Mouse (Mus musculus) heart, embryonic 16.5 days (tissue): ENCODE data around the gene Nuak1. TPM values are rescaled to one million over a fixed set of nuclear protein-coding genes. Genes with fewer than 3 reads are reported as not detected.
A peak's percentile ranks its signal among the peaks of the same experiment; 100 is the strongest.
"Not testable (repeated sequence)": the region's sequence is repeated elsewhere in the genome, so short reads cannot be mapped to it uniquely, and the experiment has no call there.

Source experiments
- ATAC-seq: fragments of 200-750 bp; cut with Nextera tagmentation; replicated peaks from 2 replicates; pipeline ENCODE4 v1.8.0; 2017; ENCODE audit warnings: moderate number of reproducible peaks; ENCODE audit not compliant: insufficient read depth, low FRiP score; ENCODE audit errors: extremely low read depth
- H3K27ac ChIP-seq: fragments of 300-500 bp; sonication (generic); 2 replicates; pipeline ENCODE4 v1.5.1; 2014; ENCODE audit warnings: mild to moderate bottlenecking, low read length, control low read depth, moderate library complexity
- H3K27me3 ChIP-seq: fragments of 300-500 bp; sonication (generic); 2 replicates; pipeline ENCODE4 v1.6.1; 2014; ENCODE audit warnings: low read length, mixed read lengths; ENCODE audit not compliant: control insufficient read depth, insufficient read depth
- H3K36me3 ChIP-seq: fragments of 300-500 bp; sonication (generic); 2 replicates; pipeline ENCODE4 v1.6.1; 2014; ENCODE audit not compliant: control insufficient read depth, insufficient read depth
- H3K4me1 ChIP-seq: fragments of 300-500 bp; sonication (generic); 2 replicates; pipeline ENCODE4 v1.6.1; 2014; ENCODE audit warnings: low read length, mixed read lengths; ENCODE audit not compliant: control insufficient read depth, insufficient read depth
- H3K4me2 ChIP-seq: fragments of 300-500 bp; sonication (generic); 2 replicates; pipeline ENCODE4 v1.6.1; 2014; ENCODE audit warnings: low read depth, mild to moderate bottlenecking, control low read depth, low read length
- H3K4me3 ChIP-seq: fragments of 300-500 bp; sonication (generic); 2 replicates; pipeline ENCODE4 v1.5.1; 2014; ENCODE audit warnings: mild to moderate bottlenecking, control low read depth, low read length
- H3K9ac ChIP-seq: fragments of 300-500 bp; sonication (generic); 2 replicates; pipeline ENCODE4 v1.6.1; 2014; ENCODE audit warnings: low read length, control low read depth
- H3K9me3 ChIP-seq: fragments of 300-500 bp; sonication (generic); replicated peaks from 2 replicates; pipeline ENCODE4 v1.6.1; 2016; ENCODE audit warnings: low read length; ENCODE audit not compliant: control insufficient read depth
- WGBS: fragments of 180-500 bp; shearing (Covaris S2); extraction: QIAGEN DNeasy Blood & Tissue Kit; methylation state at CpG from one replicate; pipeline ENCODE4 v1.1.7; 2014; 5-methylcytosine and 5-hydroxymethylcytosine counted together
- polyA plus RNA-seq: library from polyadenylated mRNA; unstranded; fragments of >200 nt; fragmentation: Nextera tagmentation; extraction: Ambion mirVana; gene quantifications from 2 replicates; pipeline ENCODE4 v1.2.1, GENCODE M21; 2015

Nuak1 gene
- polyA plus RNA-seq: 3.0 and 3.2 TPM in 2 replicates

DNA sequence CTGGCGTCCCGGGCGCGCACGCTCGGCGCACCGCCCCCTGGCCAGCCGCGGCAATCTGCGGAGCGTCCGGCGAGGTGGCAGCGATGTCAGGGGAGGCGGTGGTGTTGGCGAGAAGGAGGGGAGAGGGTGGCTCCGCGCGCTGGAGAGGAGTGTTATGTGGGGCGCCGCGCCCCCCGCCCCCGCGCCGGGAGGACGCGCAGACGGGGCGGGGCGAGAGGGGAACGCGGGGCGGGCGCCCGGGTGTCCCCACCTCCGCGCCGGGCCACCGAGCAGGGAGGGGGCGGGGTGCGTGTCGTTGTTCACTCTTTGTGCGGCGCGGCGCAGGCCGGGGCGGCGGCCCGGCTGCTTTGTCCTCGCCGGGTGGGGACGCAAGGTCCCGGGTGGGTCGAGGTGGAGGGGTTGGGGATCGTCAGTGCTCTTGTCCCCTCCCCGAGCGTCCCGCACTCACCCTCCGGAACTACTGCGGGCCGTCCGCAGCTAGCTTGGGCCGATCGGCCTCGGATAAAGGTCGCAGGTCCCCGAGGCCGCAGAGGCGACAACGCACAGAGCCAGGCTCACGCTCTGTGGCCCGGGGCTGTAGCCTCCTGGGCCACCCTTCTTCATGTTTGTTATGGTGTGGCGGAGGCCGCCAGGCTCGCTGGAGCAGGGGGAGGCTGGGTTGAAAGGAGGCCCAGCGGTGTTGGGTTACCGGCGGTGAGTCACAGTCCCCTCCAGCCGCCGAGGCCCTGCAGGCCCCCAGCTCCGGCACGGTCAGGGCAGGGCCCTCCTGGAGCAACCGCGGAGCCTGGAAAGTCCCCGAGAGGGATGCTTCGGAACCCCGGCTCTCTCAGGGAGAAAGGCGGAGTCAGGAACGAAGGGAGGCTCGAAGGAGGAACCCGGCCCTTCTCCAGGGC is at the start of gene Nuak1:
Nuak1 (minus strand) TSS at position 57 of the 893 bp plus-strand sequence.
- Histone ChIP-seq H3K4me1 (peaks cover 30% of the 10 kb centered on the region), H3K27ac (peak within 1 kb of the TSS; percentile 98), H3K4me3 (peak within 1 kb of the TSS; percentile 81), H3K9ac (peak within 1 kb of the TSS; percentile 100), H3K9me3 (no peaks in the 10 kb centered on the region), H3K36me3 (no peaks in the 10 kb centered on the region), H3K27me3 (no peaks in the 10 kb centered on the region), H3K4me2 (peak within 1 kb of the TSS; percentile 91)
- WGBS: under 1% methylated on average over 79 of the region's 94 CpGs
- ATAC-seq: peak; percentile 91

DNA sequence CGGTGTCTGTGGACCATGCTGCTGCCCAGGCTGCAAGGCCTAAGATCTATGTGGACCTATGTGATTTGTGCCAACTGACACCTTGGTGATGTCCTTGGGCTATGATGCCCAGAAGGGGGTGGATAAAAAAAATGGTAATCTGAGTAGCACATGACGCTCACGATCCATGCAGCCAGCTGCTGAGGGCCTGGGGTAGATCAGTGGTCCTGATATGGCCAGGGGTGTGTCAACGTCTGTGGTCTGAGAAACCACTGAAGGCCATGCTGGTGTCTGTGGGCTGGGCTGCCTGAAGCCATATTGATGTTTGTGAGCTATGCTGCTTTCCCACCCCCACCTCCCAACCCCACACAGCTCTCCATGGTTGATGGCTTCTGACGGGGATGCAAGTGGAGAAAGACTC is 49.7 kb upstream of the Nuak1 start:
- Histone ChIP-seq H3K27ac (no peak overlapping the region), H3K4me2 (no peak overlapping the region), H3K9ac (no peak overlapping the region), H3K4me1 (peaks cover 5% of the 10 kb centered on the region), H3K4me3 (no peak overlapping the region), H3K9me3 (no peaks in the 10 kb centered on the region), H3K36me3 (no peaks in the 10 kb centered on the region), H3K27me3 (no peaks in the 10 kb centered on the region)
- no peak for ATAC-seq
- WGBS: 90% methylated on average over 5 of the region's 5 CpGs

- Histone ChIP-seq H3K27me3 (no peaks in the 10 kb centered on the region), H3K27ac (no peak overlapping the region), H3K36me3 (no peaks in the 10 kb centered on the region), H3K9me3 (no peaks in the 10 kb centered on the region), H3K4me1 (no peaks in the 10 kb centered on the region), H3K9ac (no peak overlapping the region), H3K4me3 (no peak overlapping the region), H3K4me2 (no peak overlapping the region)
- WGBS: 43% methylated on average over 6 of the region's 6 CpGs
- no peak; the same call in 1 of the 2 replicates for ATAC-seq
Measured at GRCm38 (mm10) chr10:84488315-84488714, 47.9 kb upstream of the Nuak1 start.

DNA sequence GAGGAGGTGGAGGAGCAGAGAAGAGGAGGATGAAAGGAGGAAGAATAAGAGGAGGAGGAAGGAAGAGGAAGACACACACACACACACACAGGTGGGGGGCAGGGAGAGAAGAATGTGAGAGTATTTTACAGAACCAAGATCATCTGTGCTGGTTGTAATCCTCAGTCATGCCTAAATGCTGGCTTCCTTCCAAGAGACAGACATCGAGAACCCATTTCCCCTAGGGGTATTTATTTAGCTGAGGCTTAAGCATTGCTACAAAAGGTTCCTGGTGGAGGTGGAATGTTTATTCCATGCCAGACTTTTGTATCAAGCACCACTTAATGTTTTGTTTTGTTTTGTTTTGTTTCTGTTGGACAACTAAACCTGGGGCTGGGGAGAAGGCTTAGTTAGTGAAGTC is 44.3 kb upstream of the Nuak1 start:
- peaks cover 12% of the 10 kb centered on the region for H3K4me1 ChIP-seq
- H3K27me3 ChIP-seq: no peaks in the 10 kb centered on the region
- no peak for ATAC-seq
- H3K9me3 ChIP-seq: no peaks in the 10 kb centered on the region
- H3K4me2 ChIP-seq: no peak overlapping the region
- no peaks in the 10 kb centered on the region for H3K36me3 ChIP-seq
- H3K4me3 ChIP-seq: no peak overlapping the region
- H3K27ac ChIP-seq: no peak overlapping the region
- 28% methylated on average over 1 of the region's 1 CpGs for WGBS
- no peak overlapping the region for H3K9ac ChIP-seq

DNA sequence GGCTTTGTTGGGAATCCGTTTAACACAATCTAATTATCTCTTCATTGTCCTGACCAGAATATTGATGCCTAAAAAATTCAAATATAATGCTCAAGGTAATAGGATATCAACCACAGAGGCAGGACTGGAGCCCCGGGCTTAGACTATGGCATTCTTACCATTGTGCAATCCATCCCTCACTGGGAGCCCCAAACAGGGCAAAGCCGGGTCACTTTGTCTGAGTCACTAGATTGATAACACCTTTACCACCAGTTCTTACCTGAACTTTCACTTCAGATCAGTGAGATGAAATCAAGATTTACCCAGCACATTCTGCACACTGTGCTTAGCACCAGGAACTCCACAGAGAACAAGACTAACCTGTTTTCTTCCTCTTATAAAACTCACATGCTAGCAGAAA is 43.2 kb upstream of the Nuak1 start:
- peaks cover 12% of the 10 kb centered on the region for H3K4me1 ChIP-seq
- no peak for ATAC-seq

DNA sequence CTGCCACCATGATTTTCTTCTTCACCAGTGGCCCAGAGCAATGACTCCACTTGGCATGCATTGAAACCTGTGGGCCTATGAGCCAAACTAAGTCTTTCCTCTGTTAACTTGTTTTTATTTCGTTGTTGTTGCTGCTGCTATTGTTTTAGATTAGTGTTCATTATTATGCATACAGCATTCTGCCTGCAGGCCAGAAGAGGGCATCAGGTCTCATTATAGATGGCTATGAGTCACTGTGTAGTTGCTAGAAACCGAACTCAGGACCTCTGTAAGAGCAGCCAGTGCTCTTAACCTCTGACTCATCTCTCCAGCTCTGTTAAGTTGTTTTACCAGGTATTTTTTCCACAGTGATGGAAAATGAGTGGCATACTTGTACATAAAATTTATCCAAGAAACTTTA is 42.7 kb upstream of the Nuak1 start:
- no peak overlapping the region for H3K27ac ChIP-seq
- whole genome bisulfite sequencing: 79% methylated on average over 2 of the region's 2 CpGs
- no peak for ATAC-seq
- H3K4me1 ChIP-seq: peaks cover 12% of the 10 kb centered on the region
- no peak overlapping the region for H3K4me3 ChIP-seq
- H3K9ac ChIP-seq: no peak overlapping the region
- no peaks in the 10 kb centered on the region for H3K9me3 ChIP-seq
- no peak overlapping the region for H3K4me2 ChIP-seq
- no peaks in the 10 kb centered on the region for H3K27me3 ChIP-seq
- H3K36me3 ChIP-seq: no peaks in the 10 kb centered on the region

More for the DNA sequence above, 43.2 kb upstream of the Nuak1 start:
- H3K9me3 ChIP-seq: no peaks in the 10 kb centered on the region
- no peak overlapping the region for H3K27ac ChIP-seq
- H3K36me3 ChIP-seq: no peaks in the 10 kb centered on the region
- H3K9ac ChIP-seq: no peak overlapping the region
- WGBS: 75% methylated on average over 3 of the region's 3 CpGs
- H3K4me2 ChIP-seq: no peak overlapping the region
- H3K4me3 ChIP-seq: no peak overlapping the region
- no peaks in the 10 kb centered on the region for H3K27me3 ChIP-seq

GRCm38 (mm10) chr10:84482418-84482817 is 42.0 kb upstream of the Nuak1 start:
- not testable (repeated sequence) for H3K36me3 ChIP-seq, H3K27ac ChIP-seq, H3K9me3 ChIP-seq, H3K4me2 ChIP-seq, H3K4me3 ChIP-seq, H3K27me3 ChIP-seq, ATAC-seq, H3K9ac ChIP-seq
- H3K4me1 ChIP-seq: peaks cover 13% of the 10 kb centered on the region
- WGBS: 94% methylated on average over 15 of the region's 15 CpGs

GRCm38 (mm10) chr10:84481327-84481671 is 40.9 kb upstream of the Nuak1 start:
- no peak overlapping the region for H3K9ac ChIP-seq
- peak overlapping the region; percentile 84 for H3K27ac ChIP-seq
- H3K4me3 ChIP-seq: no peak overlapping the region
- H3K4me2 ChIP-seq: no peak overlapping the region; the same call in 1 of the 2 replicates
- 60% methylated on average over 5 of the region's 5 CpGs for WGBS
- no peak for ATAC-seq
- H3K27me3 ChIP-seq: no peaks in the 10 kb centered on the region
- H3K9me3 ChIP-seq: no peaks in the 10 kb centered on the region
- no peaks in the 10 kb centered on the region for H3K36me3 ChIP-seq
- H3K4me1 ChIP-seq: peaks cover 13% of the 10 kb centered on the region

- WGBS: 35% methylated on average over 8 of the region's 8 CpGs
- no peaks in the 10 kb centered on the region for H3K9me3 ChIP-seq
- peak overlapping the region; percentile 84 for H3K27ac ChIP-seq
- H3K4me1 ChIP-seq: peaks cover 13% of the 10 kb centered on the region
- no peak overlapping the region; the same call in 1 of the 2 replicates for H3K4me2 ChIP-seq
- H3K36me3 ChIP-seq: no peaks in the 10 kb centered on the region
- peak overlapping the region; percentile 29; the same call in 1 of the 2 replicates for H3K9ac ChIP-seq
- peak; percentile 81 for ATAC-seq
- H3K27me3 ChIP-seq: no peaks in the 10 kb centered on the region
- H3K4me3 ChIP-seq: no peak overlapping the region
Measured at GRCm38 (mm10) chr10:84480667-84481326, 40.4 kb upstream of the Nuak1 start.
